Mouse (Mus musculus) ovary, adult 18-20 months (tissue): ENCODE measurements around the gene Vps29.
A peak's percentile ranks its signal among the peaks of the same experiment; 100 is the strongest.

Experiments
- DNase-seq: peaks from one replicate; pipeline ENCODE4 v3.0.0; 2022; ENCODE audit warnings: low spot score, mixed read lengths

The Vps29 gene

DNA sequence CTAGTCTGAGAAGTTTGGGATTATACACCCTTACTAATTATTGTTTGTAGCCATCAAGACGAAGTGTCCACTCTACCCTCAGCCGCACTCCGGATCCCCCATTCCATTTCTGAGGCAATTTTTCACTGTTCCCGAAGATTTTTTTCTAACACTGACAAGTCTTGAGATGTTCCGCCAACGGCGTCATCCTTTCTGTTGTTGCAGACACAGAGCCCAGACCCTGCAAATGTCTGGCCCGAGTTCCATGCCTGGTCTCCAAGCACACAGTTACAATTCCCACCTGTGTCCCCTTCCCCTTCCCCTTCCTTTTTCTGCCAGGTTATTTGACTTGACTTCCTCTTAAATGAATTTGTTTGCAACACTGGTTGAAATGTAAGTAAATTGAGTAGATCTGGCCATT lies 45.7 kb downstream of the Vps29 start:
- no peak for DNase-seq

DNA sequence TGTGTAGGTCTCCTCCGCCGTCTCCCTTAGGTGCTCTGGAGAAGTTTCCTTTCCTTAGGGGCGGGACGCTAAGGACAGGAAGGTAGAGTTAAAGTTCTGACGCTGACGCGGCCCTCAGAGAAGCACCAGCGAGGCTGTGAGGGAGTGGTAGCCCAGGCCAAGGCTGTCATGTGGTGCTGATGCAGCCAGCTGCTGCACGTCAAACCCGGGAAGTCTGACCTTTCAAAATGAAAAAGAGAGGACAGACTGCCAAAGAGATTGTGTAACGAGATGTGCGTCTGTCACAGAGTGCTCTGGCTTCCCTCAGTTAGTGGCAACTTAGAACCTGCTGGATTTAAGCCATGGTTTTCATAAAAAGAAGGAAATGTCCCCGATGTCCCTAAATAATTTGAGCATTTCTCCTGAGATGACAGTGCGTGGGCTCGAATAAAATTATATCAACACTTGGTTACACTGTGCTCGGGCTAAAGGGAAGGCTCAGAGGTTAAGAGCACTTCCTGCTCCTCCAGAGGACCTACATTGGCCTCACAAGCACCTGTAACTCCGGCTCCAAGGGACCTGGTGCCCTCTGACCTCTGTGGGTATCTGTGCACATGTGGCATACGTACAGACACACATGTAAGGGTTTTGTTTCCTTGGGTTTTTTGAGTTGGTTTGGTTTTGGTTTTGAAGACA lies 46.6 kb downstream of the Vps29 start:
- peak; percentile 42 for DNase-seq

DNA sequence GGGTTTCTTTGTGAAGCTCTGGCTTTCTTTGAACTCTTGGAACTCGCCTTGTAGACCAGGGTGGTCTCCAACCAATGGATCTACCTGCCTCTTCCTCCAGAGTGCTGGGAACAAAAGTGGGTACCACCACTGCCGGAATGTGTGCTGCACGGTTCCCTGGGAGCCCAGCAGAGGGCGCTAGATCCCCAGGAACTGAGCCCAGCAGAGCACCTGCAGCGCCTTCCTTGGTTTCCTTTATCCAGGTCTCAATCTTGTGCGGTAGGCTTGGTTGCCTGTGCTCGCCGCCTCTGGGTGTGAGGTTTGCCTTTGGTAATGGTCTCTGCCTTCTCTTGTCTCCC lies 47.1 kb downstream of the Vps29 start:
- DNase-seq, result no peak

DNA sequence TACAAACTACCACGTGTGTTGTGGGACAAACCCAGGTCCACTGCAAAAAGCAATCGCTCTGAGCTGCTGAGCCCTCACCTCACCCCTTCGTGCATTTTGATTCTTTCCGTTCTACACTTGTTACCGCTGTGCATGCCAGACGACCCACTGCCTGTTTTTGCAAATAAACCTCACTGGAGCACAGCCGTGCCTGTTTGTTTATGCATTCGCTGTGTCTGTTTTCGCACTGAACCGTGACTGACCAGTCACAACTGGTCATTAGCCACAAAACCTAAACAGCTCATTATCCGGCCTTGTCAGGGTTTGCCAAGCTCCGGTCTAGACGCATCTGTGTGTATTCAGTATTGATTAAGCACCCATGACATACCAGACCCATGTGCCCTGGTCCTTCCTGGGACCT lies 48.0 kb downstream of the Vps29 start:
- DNase-seq, result no peak

DNA sequence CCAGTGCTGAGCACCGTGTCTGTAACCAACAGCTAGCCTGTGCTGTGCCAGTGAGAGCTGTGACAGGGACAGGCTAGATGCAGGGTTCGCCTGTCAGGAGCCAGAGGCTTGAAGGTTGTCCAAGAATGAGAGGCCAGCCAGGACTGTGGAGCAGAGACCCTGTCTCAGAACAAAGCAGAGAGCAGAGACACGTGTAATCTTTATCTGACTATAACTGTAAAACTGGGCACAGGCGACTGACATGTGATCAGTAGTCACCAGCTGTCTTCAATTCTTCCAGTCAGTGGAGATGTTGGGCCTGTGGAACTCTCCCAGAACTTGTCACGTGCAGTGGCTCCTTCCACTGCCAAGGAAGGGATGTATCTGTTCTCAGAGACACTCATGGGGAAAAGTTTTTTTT lies 48.6 kb downstream of the Vps29 start:
- DNase-seq, result no peak

DNA sequence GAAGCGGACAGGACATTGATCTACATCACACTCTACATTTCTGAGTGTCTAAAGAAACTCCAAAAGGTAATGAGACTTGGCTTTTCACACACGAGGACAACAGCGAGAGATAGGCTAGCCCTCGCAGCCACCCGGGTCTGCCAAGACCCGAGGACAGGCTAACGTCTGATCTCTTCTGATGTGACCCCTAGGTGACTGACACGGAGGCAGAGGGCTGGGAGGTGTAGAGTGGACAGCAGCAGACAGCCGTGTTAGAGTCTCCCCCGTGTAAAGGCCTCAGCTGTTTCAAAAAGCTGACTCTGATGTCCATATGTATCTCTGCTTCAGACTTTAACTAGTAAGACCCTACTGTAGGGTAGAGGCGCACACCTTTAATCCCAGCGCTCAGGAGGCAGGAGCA lies 49.2 kb downstream of the Vps29 start:
- no peak for DNase-seq

DNA sequence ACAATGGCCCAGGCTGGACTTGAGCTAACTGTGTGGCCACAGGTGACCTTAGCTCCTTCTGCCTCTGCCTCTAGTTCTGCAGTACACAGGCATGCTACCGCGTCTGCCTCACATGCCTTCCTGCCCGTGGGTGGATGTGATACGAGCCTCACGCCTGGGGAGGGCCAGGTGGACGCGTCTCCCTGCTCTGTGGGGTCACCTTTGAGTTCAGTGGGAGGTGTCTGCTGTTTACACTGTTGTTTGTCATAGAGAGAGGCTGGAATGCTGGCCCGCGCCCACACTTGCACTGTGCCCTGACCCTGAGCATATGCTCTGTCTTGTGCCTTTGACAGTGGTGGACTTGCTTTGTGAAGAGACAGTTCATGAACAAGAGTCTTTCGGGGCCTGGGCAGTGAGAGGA lies 51.4 kb downstream of the Vps29 start:
- DNase-seq, result no peak

DNA sequence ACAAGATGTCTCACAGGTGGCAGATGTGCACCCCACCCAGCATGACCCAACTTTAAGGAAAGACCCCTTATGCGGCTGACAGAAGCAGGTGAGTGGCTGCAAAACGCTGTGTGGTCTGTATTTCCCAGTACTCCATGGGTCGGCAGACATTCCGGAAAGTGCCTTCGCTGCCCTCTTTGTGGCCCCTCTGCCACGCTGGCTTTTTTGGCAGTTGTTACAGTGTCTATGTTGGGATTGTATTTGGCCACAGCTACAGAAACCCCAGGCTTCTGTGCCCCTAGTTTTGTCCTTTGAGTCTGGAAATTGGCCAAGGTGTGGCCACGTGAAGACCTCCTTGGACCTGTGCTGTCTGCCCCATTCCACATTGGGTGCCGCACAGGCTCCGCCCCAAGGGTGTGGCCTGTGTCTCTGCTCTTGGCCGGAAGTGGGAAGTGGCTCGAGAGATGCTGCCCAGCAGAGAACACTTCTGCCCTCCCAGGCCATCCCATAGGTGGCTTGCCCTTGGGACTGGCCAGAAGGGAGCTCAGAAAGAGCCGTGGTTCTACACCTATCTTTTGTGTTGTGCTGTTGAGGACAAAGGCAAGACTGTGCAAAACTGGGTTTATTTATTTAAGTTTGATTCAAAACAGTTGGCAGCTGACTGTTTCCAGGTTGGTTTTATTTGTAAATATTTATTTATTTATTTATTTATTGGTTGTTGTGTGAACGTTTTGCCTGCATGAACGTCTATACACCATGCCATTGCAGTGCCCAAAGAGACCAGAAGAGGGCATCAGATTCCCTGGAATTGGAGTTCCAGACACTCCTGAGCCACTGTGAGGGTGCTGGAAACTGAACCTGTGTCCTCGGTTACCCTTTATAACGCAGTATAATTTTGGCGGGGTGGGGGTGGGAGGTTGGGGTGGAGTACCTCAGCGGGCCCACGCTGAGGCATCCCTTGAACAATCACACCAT lies 55.8 kb downstream of the Vps29 start:
- DNase-seq, result no peak

DNA sequence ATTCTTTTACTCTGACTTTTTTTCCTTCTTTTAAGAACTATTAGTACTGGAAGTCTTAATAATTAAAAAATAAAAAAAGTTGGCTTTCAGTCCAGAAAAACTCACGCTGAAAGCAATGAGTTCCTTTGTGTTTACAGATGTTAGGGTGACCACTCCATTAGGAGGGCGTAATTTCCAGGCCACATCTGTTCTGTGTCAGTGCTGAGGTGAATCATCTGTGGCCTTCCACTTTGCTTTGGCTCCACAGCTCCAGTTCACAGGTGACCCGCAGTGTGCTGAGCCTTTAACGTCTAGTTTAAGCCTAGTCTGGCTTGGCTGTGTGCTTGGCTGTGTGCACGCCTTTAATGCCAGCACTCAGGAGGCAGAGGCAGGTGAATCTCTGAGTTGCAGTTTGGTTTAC lies 57.7 kb downstream of the Vps29 start:
- DNase-seq, result no peak

DNA sequence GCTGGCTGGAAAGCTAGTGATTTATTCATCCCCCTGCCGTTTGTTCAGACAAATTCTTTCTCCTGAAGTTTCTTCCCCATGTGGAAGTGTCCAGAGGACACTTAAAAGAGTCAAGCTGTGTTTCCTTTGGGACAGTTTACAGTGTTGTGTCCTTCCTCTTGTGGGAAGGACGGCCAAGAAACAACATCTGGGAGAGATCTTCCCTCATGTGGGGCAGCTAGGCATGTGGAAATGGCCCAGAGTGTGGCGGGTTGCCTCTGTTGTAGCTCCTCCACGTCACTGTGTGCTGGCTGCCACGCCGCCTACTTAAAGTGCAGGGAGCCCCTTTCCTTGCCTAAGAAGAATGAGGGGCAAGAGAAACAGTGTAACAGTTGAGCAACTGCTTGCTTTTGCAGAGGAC lies 58.7 kb downstream of the Vps29 start:
- DNase-seq, result no peak

DNA sequence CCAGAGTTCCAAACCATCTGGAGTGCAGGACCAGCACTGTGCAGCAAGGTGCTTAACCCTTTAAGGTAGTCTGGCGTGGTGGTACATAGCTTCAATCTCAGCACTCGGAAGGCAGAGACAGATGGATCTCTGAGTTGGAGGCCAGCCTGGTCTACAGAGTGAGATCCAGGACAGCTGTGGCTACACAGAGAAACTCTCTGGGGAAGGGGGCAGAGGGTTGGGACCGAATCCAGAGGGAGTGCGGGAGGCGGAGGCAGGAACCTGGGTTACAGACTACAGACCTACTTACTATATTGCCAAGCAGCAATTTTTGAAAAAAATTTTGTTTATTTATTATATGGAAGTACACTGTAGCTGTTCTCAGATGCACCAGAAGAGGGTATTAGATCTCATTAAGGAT lies 60.2 kb downstream of the Vps29 start:
- no peak for DNase-seq
